Mouse (Mus musculus) heart, postnatal 0 days (tissue): Measurements from ENCODE around the gene Mpnd. TPM values are rescaled to one million over a fixed set of nuclear protein-coding genes. Genes with fewer than 3 reads are reported as not detected.

Experiments
- ATAC-seq: fragments of 200-750 bp; cut with Nextera tagmentation; 2 replicates; pipeline ENCODE4 v1.8.0; 2017; ENCODE audit warnings: low read depth, moderate number of reproducible peaks, moderate library complexity; ENCODE audit not compliant: insufficient read depth
- DNase-seq: peaks from one replicate; pipeline ENCODE4 v3.0.0-alpha.2; 2016; ENCODE audit warnings: low spot score
- H3K27ac ChIP-seq: fragments of 300-500 bp; sonication (generic); 2 replicates; pipeline ENCODE4 v1.5.1; 2014; ENCODE audit warnings: low read depth, mild to moderate bottlenecking
- H3K27me3 ChIP-seq: fragments of 300-500 bp; sonication (generic); 2 replicates; pipeline ENCODE4 v1.6.1; 2014; ENCODE audit warnings: low read length, mixed read lengths; ENCODE audit not compliant: control insufficient read depth, insufficient read depth
- H3K36me3 ChIP-seq: fragments of 300-500 bp; sonication (generic); replicated peaks from 2 replicates; pipeline ENCODE4 v1.6.1; 2014; ENCODE audit warnings: low read length, mixed read lengths; ENCODE audit not compliant: control insufficient read depth, insufficient read depth
- H3K4me1 ChIP-seq: fragments of 300-500 bp; sonication (generic); 2 replicates; pipeline ENCODE4 v1.6.1; 2014; ENCODE audit warnings: antibody characterized with exemption; ENCODE audit not compliant: control insufficient read depth, insufficient read depth
- H3K4me2 ChIP-seq: fragments of 300-500 bp; sonication (generic); 2 replicates; pipeline ENCODE4 v1.6.1; 2014; ENCODE audit warnings: low read depth, mild to moderate bottlenecking, low read length, moderate library complexity
- H3K4me3 ChIP-seq: fragments of 300-500 bp; sonication (generic); 2 replicates; pipeline ENCODE4 v1.5.1; 2014; ENCODE audit warnings: low read depth, low read length
- H3K9ac ChIP-seq: fragments of 300-500 bp; sonication (generic); replicated peaks from 2 replicates; pipeline ENCODE4 v1.6.1; 2014; ENCODE audit warnings: low read depth, low read length, mixed read lengths
- H3K9me3 ChIP-seq: fragments of 300-500 bp; sonication (generic); replicated peaks from 2 replicates; pipeline ENCODE4 v1.6.1; 2016; ENCODE audit warnings: low read length; ENCODE audit not compliant: control insufficient read depth
- CTCF ChIP-seq: IDR thresholded peaks from 2 replicates; pipeline ENCODE4 v1.5.1; 2016; ENCODE audit warnings: antibody characterized with exemption, control low read depth, low read depth
- EP300 ChIP-seq: IDR thresholded peaks from 2 replicates; pipeline ENCODE4 v1.6.1; 2016; ENCODE audit warnings: antibody characterized with exemption, low read depth
- WGBS: fragments of 180-500 bp; shearing (Covaris S2); extraction: QIAGEN DNeasy Blood & Tissue Kit; methylation state at CpG from one replicate; pipeline ENCODE4 v1.1.7; 2014; 5-methylcytosine and 5-hydroxymethylcytosine counted together
- polyA plus RNA-seq: library from polyadenylated mRNA; unstranded; fragments of >200 nt; fragmentation: Nextera tagmentation; extraction: Ambion mirVana; gene quantifications from 2 replicates; pipeline ENCODE4 v1.2.1, GENCODE M21; 2015
- total RNA-seq: library from RNA; depleted of rRNA; stranded (reverse); fragments of >200 nt; gene quantifications from 2 replicates; pipeline ENCODE4 v1.2.3, GENCODE M21; 2014; ENCODE audit warnings: low replicate concordance

The Mpnd gene
- total and polyA plus RNA-seq, 2 experiments from 2014 or later, result 42.9 to 100 TPM

GRCm38 (mm10) chr17:55963171-55963570 lies 42.3 kb upstream of the Mpnd start:
- ATAC-seq (no peak), DNase-seq (no peak)
- Histone ChIP-seq H3K27ac (no peak overlapping the region), H3K4me2 (no peak overlapping the region), H3K27me3 (no peaks in the 10 kb centered on the region), H3K4me1 (peaks cover 4% of the 10 kb centered on the region; the same call in 1 of the 2 replicates), H3K4me3 (no peak overlapping the region), H3K36me3 (peaks cover 61% of the 10 kb centered on the region), H3K9ac (no peak overlapping the region), H3K9me3 (no peaks in the 10 kb centered on the region)
- 67% methylated on average over 14 of the region's 14 CpGs for WGBS
- TF ChIP-seq CTCF (no peak), EP300 (no peak)

- Histone ChIP-seq H3K36me3 (peaks cover 61% of the 10 kb centered on the region), H3K4me3 (no peak overlapping the region), H3K9me3 (no peaks in the 10 kb centered on the region), H3K4me1 (no peaks in the 10 kb centered on the region), H3K4me2 (no peak overlapping the region), H3K27me3 (no peaks in the 10 kb centered on the region), H3K9ac (no peak overlapping the region), H3K27ac (no peak overlapping the region)
- TF ChIP-seq CTCF, result no peak
- no peak for TF ChIP-seq EP300
- DNase-seq (no peak), ATAC-seq (no peak)
- 98% methylated on average over 10 of the region's 10 CpGs for WGBS
Observed at GRCm38 (mm10) chr17:55964496-55964895, 41.0 kb upstream of the Mpnd start.

DNA sequence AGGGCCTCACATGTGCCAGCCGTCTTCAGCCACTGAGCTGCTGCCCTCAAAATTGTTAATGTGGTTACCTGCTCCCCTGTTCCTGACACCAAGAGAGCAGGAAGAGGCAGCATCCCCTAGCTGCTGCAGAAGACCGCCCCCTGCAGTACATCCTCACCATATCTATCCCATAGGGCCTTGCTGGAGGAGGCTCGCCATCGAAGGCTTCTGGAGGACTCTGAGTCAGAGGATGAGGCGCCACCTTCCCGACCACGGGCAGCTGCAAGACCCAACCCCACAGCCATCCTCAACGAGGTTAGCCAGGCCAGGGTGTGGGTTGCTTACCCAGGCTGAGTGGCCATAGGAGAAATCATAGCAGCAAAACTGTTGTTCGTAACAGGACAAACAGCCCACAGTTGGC lies 40.5 kb upstream of the Mpnd start:
- WGBS, result 86% methylated on average over 9 of the region's 9 CpGs
- H3K4me2 ChIP-seq, result no peak overlapping the region
- no peak overlapping the region for H3K27ac ChIP-seq
- peaks cover 61% of the 10 kb centered on the region for H3K36me3 ChIP-seq
- ATAC-seq, result no peak
- TF ChIP-seq EP300 (no peak), CTCF (no peak)
- H3K9ac ChIP-seq, result no peak overlapping the region
- H3K27me3 ChIP-seq, result no peaks in the 10 kb centered on the region
- no peak overlapping the region for H3K4me3 ChIP-seq
- DNase-seq, result no peak
- H3K4me1 ChIP-seq, result no peaks in the 10 kb centered on the region
- H3K9me3 ChIP-seq, result no peaks in the 10 kb centered on the region

DNA sequence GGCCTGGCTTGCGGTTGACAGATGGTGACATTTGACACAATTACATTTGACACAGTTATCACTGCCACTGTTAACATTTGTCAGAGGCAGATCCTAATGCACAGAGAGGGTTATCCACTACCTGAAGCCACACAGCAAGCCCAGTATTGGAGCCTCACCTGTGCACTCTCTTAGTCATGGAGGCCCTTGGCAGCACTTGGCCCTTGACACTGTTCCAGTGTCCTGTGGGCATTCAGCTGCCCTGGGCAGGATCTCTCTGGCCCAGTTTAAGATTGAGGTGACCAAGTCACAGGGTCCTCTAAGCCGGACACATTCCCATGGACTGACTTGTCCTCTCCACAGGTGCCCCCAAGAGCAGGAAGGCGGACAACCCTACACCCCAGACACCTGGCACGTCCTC lies 38.3 kb upstream of the Mpnd start:
- TF ChIP-seq CTCF, result no peak
- TF ChIP-seq EP300, result no peak
- DNase-seq (no peak), ATAC-seq (no peak)
- Histone ChIP-seq H3K9me3 (no peaks in the 10 kb centered on the region), H3K27ac (no peak overlapping the region), H3K27me3 (peaks cover 15% of the 10 kb centered on the region), H3K36me3 (peaks cover 45% of the 10 kb centered on the region), H3K4me3 (no peak overlapping the region), H3K4me1 (peaks cover 11% of the 10 kb centered on the region; the same call in 1 of the 2 replicates), H3K4me2 (no peak overlapping the region), H3K9ac (no peak overlapping the region)
- WGBS, result 94% methylated on average over 4 of the region's 4 CpGs

GRCm38 (mm10) chr17:55968210-55968609 lies 37.3 kb upstream of the Mpnd start:
- ATAC-seq (peak; percentile 24; the same call in 1 of the 2 replicates), DNase-seq (no peak)
- WGBS, result 33% methylated on average over 7 of the region's 7 CpGs
- Histone ChIP-seq H3K4me2 (no peak overlapping the region), H3K4me3 (no peak overlapping the region), H3K27me3 (peaks cover 15% of the 10 kb centered on the region), H3K4me1 (peaks cover 11% of the 10 kb centered on the region; the same call in 1 of the 2 replicates), H3K9me3 (no peaks in the 10 kb centered on the region), H3K27ac (no peak overlapping the region), H3K36me3 (peaks cover 42% of the 10 kb centered on the region), H3K9ac (no peak overlapping the region; the same call in 1 of the 2 replicates)
- TF ChIP-seq CTCF, result no peak

GRCm38 (mm10) chr17:55969560-55969959 lies 36.0 kb upstream of the Mpnd start:
- no peaks in the 10 kb centered on the region for H3K9me3 ChIP-seq
- DNase-seq, result no peak
- H3K4me1 ChIP-seq, result peaks cover 11% of the 10 kb centered on the region; the same call in 1 of the 2 replicates
- TF ChIP-seq CTCF (no peak), EP300 (no peak)
- no peak overlapping the region for H3K4me2 ChIP-seq
- no peak for ATAC-seq
- no peak overlapping the region for H3K9ac ChIP-seq
- no peak overlapping the region for H3K4me3 ChIP-seq
- H3K27ac ChIP-seq, result no peak overlapping the region
- peaks cover 15% of the 10 kb centered on the region for H3K27me3 ChIP-seq
- H3K36me3 ChIP-seq, result peaks cover 32% of the 10 kb centered on the region
- WGBS, result 33% methylated on average over 14 of the region's 14 CpGs
